ENCODE assay signal across 13 mouse cellular contexts in the genomic region with DNA sequence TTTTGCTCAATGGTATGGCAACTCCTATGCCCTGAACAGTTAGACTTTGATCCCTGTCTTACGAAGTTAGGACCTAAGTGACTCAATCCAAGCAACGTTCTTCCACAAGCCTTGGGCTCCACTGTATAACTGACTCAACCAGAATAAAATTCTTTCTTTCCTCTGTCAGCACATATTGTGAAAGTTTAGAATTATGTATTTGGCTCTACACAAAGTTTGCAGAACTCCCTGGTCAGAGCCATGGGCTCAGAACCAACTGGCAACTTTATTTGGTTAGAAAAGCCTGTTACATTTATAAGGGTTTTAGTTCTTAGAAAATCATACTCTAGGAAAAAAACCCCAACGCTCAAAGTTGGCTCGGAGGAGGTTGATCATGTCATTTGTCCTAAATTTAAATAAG.
DNase-seq lines count a peak whose midpoint lies in the region; ATAC-seq and TF ChIP-seq lines count a peak whose summit lies in the region.
"Had no signal": no experiment of that assay in that cellular context is flagged by ENCODE, and none has a peak within 500 bp of the region (broad histone marks: within the 10 kb centered on the region; RNA-seq: fewer than 3 reads in every experiment).

No protein-coding gene starts in this region.

- no peak overlapping the region for H3K4me3 ChIP-seq in forebrain, embryonic 16.5 days (replicated peaks; ENCODE audit: low read length)
- no peak overlapping the region for H3K4me3 ChIP-seq in forebrain, embryonic 12.5 days (replicated peaks)
- H3K4me3 ChIP-seq in cerebellum, adult 2 months (replicated peaks; ENCODE audit: insufficient read depth, low read depth, low read length), result no peak overlapping the region
- H3K4me3 ChIP-seq: embryonic facial prominence, embryonic 12.5 days; heart, embryonic 13.5 days had no signal

- H3K9ac ChIP-seq in forebrain, embryonic 16.5 days (replicated peaks; ENCODE audit: low read depth, low read length), result no peak overlapping the region
- H3K9ac ChIP-seq in forebrain, embryonic 12.5 days, result no peak overlapping the region
- H3K9ac ChIP-seq: embryonic facial prominence, embryonic 12.5 days; heart, embryonic 13.5 days; liver, embryonic 14.5 days had no signal

- no peaks in the 10 kb centered on the region for H3K36me3 ChIP-seq in forebrain, embryonic 16.5 days (ENCODE audit: control insufficient read depth, insufficient read depth)
- no peaks in the 10 kb centered on the region for H3K36me3 ChIP-seq in forebrain, embryonic 12.5 days (replicated peaks)
- H3K36me3 ChIP-seq: embryonic facial prominence, embryonic 12.5 days; heart, embryonic 13.5 days had no signal

- peak; percentile 19 for DNase-seq in right cerebral cortex, adult 18-20 months
- no peak for DNase-seq in right cerebral cortex, postnatal 14 days
- DNase-seq in gastrocnemius, postnatal 25 days, result peak; percentile 29
- peak; percentile 49 for DNase-seq in lung, postnatal 36 days
- no peak for DNase-seq in cerebellum, adult 2 months
- no peak for DNase-seq in c-Kit-positive CD71-positive TER-119-positive erythroid progenitor cells, embryonic 14.5 days (ENCODE audit: low spot score)
- DNase-seq: kidney, adult 11 months had no signal

- no peak for TF ChIP-seq POLR2A in cerebellum, adult 2 months (IDR thresholded peaks at IDR 0.05; ENCODE audit: borderline replicate concordance, insufficient read depth, low read length)

- H3K27me3 ChIP-seq in forebrain, embryonic 16.5 days (replicated peaks; ENCODE audit: control insufficient read depth, insufficient read depth, low read length), result no peaks in the 10 kb centered on the region
- no peaks in the 10 kb centered on the region for H3K27me3 ChIP-seq in forebrain, embryonic 12.5 days
- no peaks in the 10 kb centered on the region for H3K27me3 ChIP-seq in cerebellum, adult 2 months (ENCODE audit: control insufficient read depth, insufficient read depth, low read length)
- H3K27me3 ChIP-seq: embryonic facial prominence, embryonic 12.5 days; heart, embryonic 13.5 days had no signal

- H3K27ac ChIP-seq in forebrain, embryonic 16.5 days (ENCODE audit: low read length), result no peak overlapping the region
- H3K27ac ChIP-seq in forebrain, embryonic 12.5 days, result no peak overlapping the region
- no peak overlapping the region for H3K27ac ChIP-seq in cerebellum, adult 2 months (ENCODE audit: insufficient read depth, low read length)
- H3K27ac ChIP-seq: embryonic facial prominence, embryonic 12.5 days; heart, embryonic 13.5 days; liver, embryonic 14.5 days had no signal

- ATAC-seq in forebrain, embryonic 16.5 days, result peak; percentile 57
- no peak for ATAC-seq in forebrain, embryonic 12.5 days (ENCODE audit: low FRiP score)
- ATAC-seq: Patski had no signal

- no peak for TF ChIP-seq CTCF in cerebellum, adult 2 months (IDR thresholded peaks at IDR 0.05; ENCODE audit: borderline replicate concordance, insufficient read depth, low read depth, low read length)

- peaks cover 7% of the 10 kb centered on the region for H3K4me1 ChIP-seq in forebrain, embryonic 16.5 days (replicated peaks; ENCODE audit: control insufficient read depth, insufficient read depth, low read length)
- no peaks in the 10 kb centered on the region for H3K4me1 ChIP-seq in forebrain, embryonic 12.5 days
- H3K4me1 ChIP-seq in cerebellum, adult 2 months (ENCODE audit: control insufficient read depth, insufficient read depth, low read length), result no peaks in the 10 kb centered on the region
- H3K4me1 ChIP-seq: embryonic facial prominence, embryonic 12.5 days; heart, embryonic 13.5 days had no signal

- H3K4me2 ChIP-seq in forebrain, embryonic 16.5 days (ENCODE audit: low read length), result no peak overlapping the region
- H3K4me2 ChIP-seq in forebrain, embryonic 12.5 days, result no peak overlapping the region
- H3K4me2 ChIP-seq: embryonic facial prominence, embryonic 12.5 days; heart, embryonic 13.5 days had no signal

- H3K9me3 ChIP-seq in forebrain, embryonic 16.5 days (ENCODE audit: control insufficient read depth, low read length), result no peaks in the 10 kb centered on the region
- H3K9me3 ChIP-seq in forebrain, embryonic 12.5 days, result no peaks in the 10 kb centered on the region
- H3K9me3 ChIP-seq: embryonic facial prominence, embryonic 12.5 days had no signal

- WGBS in forebrain, embryonic 16.5 days, result 71% methylated on average over 4 of the region's 4 CpGs
- WGBS in forebrain, embryonic 12.5 days, result 93% methylated on average over 4 of the region's 4 CpGs
- WGBS in cerebellum, adult 2 months, result 37% methylated on average over 4 of the region's 4 CpGs

Comparison
In these comparisons a context has a peak if more than half of its experiments do, and no peak if none do; other contexts are left out.
1. DNase-seq: peak in right cerebral cortex, adult 18-20 months (single experiment), gastrocnemius, postnatal 25 days (single experiment) and lung, postnatal 36 days (single experiment); none in right cerebral cortex, postnatal 14 days (single experiment), cerebellum, adult 2 months (0 of 2) and c-Kit-positive CD71-positive TER-119-positive erythroid progenitor cells, embryonic 14.5 days (single experiment).